Mouse (Mus musculus): Measurements from ENCODE around the gene Dmrt3. TPM values are rescaled to one million over a fixed set of nuclear protein-coding genes. Genes with fewer than 3 reads are reported as not detected.

The Dmrt3 gene
- not detected for total RNA-seq (2021)

GRCm38 (mm10) chr19:25610015-25610410 lies at the start of gene Dmrt3:
Gene Dmrt3 (plus strand): TSS chr19:25610301.
- intact Hi-C loops (cut with DNase I): no loop called here
- no peak for DNase-seq (ENCODE audit: low spot score)

DNA sequence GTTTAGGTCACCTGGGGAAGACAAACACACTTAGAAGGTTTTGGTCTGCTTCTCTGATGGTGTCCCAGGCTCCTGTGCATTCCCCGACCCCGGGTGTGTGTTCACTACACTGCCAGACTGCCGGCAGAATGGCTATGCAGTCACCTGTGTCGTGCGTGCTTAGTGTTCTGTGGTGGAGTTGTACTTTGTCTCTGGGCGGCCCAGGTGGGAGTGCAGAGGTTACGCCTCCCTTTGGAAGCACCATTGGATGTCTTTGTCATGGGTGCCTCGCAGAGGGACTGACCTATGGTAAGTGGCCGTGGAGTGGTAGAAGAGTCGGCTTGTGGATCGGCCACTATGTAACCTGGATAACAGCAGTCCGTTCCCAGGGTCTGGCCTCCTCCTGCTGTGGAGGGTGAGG lies 45.7 kb upstream of the Dmrt3 start:
- no peak for DNase-seq (ENCODE audit: low spot score)
- intact Hi-C loops (cut with DNase I): no loop called here

- intact Hi-C loops (cut with DNase I): no loop called here
Observed at GRCm38 (mm10) chr19:25569778-25570177, 40.3 kb upstream of the Dmrt3 start.

DNA sequence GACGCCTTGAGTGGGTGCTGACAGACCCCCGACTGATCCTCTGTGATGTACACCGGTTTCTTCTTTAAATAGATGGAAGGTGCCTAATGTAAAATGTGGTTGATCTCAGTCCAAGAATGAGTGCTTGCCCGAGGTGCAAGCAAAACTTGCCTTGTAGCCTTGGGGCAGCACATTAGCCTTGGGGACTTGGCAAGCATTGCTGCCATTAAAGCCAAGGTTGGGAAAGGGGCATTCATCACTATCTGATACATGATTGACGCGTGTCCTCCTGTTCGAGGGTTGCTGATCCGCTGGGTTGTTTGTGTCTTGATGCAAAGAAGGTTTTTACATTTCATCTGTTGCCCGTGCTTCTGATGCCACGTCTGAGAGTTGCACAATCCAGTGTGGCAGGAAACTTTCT lies 35.7 kb upstream of the Dmrt3 start:
- no peak for DNase-seq (ENCODE audit: low spot score)
- intact Hi-C loops (cut with DNase I): no loop called here

More at GRCm38 (mm10) chr19:25569778-25570177, 40.3 kb upstream of the Dmrt3 start:
- no peak for DNase-seq (ENCODE audit: low spot score)

DNA sequence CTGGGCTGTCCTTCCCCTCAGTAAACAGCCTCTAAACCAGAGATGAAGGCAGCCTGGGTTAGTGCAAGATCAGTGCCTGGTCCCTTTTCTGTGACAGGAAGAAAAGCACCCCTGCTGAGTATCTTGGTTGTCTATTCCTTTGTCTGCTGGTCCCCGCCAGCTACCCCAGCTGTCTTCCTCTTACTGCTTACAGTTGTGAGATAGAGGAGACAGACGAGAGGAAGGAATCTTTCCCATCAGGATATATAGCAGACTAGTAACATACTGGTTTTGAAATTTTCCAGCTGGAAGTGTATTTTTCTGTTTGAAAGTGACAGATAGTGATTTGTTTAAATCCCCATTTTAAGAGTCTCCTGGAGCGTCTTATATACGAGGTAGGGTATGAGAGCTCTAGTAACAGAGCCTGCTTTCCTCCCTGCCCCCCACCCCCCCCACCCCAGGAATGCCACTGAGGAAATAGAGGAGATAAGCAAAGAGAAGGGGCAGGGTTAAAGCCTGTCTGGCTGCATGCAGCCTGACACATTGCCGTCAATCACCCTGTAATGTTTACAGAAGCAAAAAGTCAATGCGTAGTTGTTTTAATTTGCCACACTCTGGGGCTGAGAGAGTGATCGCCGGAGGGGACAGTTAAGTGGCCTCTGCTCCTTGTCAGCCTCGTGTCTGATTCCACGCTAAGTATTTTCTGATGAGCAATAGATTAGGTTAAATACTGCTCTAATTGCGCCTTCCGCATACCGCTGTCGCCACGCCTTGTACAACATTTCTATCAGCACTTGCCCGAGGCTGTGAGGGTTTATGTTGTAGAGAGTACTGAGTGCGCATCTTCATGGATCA lies 34.9 kb upstream of the Dmrt3 start:
- intact Hi-C loops (cut with DNase I): no loop called here
- no peak for DNase-seq (ENCODE audit: low spot score)

- intact Hi-C loops (cut with DNase I): no loop called here
- no peak for DNase-seq (ENCODE audit: low spot score)
Observed at GRCm38 (mm10) chr19:25578358-25578757, 31.7 kb upstream of the Dmrt3 start.

DNA sequence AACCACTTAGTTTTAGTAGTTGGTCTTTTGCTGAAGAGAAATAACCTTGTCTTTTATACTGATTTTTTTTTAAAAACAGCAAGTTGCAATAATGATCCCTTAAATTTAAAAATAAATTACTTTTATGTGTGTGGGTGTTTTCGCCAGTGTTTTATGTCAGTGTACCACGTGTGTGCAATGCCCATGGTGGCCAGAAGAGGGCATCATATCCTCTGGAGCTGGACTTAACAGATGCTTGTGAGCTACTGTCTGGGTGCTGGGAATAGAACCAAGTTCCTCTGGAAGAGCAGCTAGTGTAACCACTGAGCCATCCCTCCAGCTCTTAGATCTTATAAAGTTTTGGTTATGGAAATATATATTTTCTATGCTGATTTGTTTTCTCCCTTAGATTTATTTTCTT lies 30.7 kb upstream of the Dmrt3 start:
- intact Hi-C loops (cut with DNase I): no loop called here
- no peak for DNase-seq (ENCODE audit: low spot score)

DNA sequence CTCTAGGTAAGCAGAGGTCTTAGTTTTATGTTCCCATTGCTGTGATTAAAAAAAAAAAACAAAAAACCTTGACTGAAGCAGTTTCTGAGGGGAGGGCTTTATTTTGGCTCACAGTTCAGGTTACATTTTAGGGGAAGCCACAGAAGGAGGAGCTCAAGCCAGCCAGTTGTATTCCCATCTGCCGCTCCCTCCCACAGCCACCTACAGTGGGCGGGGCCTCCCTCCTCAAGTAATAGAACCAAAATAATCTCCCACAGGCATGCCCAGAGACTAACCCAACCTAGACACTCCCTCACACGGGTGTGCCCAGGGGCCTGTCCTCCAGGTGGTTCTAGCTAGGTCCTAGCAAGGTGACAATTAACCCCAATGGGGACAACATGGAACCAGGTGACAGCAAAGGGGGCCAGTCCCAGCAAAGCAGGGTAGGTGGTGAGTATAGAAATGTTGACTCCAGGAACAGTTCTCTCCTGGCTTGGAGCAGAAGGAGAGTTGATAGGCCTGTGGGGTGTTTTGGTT lies 12.3 kb upstream of the Dmrt3 start:
- intact Hi-C loops (cut with DNase I): no loop called here
- no peak for DNase-seq (ENCODE audit: low spot score)

GRCm38 (mm10) chr19:25598626-25599025 lies 11.5 kb upstream of the Dmrt3 start:
- intact Hi-C loops (cut with DNase I): no loop called here
- no peak for DNase-seq (ENCODE audit: low spot score)

DNA sequence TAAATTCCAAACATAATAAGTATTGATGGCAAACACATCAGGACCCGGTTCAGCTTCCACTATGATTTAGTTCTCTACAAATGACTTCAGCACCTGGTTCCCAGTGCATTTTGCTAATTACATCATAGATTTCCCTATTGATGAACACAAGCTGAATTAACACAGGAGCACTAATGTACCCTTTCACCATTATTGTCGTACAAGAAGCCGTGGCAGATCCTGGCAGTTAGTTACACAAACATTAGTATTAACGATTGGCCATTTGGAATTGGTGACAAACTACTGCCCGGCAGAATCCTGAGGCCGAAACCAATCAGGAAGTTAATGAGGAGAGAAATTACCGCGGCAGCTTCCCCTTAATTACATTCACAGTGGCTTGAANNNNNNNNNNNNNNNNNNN lies 8.1 kb upstream of the Dmrt3 start:
- DNase-seq (ENCODE audit: low spot score): no peak
- intact Hi-C loops (cut with DNase I): no loop called here

GRCm38 (mm10) chr19:25607461-25608205 lies 2.5 kb upstream of the Dmrt3 start:
- no peak for DNase-seq (ENCODE audit: low spot score)
- intact Hi-C loops (cut with DNase I): loop anchor here (5.0 kb wide), 1 partner anchor 65 kb away; the partner anchor contains the start of gene Dmrt2

- intact Hi-C loops (cut with DNase I): loop anchor here (5.0 kb wide), 1 partner anchor 64 kb away; the partner anchor contains the start of gene Dmrt2
- DNase-seq (ENCODE audit: low spot score): no peak
Observed at GRCm38 (mm10) chr19:25608206-25608580, 1.9 kb upstream of the Dmrt3 start.

DNA sequence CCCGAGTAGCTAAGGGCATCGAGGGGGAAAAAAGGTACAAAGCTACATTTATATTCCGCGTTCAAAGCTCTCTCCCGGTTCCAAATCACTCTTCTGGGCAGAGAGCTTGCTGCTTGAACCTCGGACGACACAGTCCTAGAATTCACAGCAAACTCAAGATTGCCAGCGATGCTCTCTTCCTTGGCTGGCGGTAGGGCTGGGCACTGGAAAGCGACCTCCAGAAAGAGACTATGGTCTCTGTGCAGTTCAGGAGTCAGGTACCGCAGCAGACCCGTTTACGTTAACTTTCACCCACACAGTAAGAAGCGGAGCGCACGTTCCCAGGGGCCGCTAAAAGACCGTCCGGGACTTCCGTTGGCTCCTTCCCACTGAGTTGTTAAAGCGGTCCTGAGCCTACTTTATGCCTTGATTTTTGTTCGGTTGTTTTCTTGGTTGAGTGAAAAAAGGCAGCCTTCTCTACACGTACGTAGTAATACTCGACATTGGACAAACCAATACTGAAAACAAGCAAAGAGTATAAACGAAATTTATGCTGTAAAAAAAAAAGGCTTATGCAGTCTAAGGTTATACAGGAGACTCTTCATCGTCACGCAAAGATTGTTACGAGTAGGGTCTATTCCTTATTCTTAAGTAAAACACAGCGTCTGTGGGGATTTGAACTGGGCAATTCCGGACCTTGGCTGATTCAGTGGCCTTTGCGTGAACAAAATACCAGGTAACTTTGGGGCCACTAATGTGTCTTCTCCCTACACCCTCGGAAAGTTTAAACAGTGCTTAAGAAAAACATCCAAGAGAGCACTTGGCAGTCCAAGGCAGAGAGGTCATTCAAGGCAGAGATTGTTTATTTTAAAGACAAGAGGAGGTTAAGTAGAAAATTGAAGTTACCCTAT lies 895 bp upstream of the Dmrt3 start:
- no peak for DNase-seq (ENCODE audit: low spot score)
- intact Hi-C loops (cut with DNase I): loop anchor here (5.0 kb wide), 1 partner anchor 63 kb away; the partner anchor contains the start of gene Dmrt2

DNA sequence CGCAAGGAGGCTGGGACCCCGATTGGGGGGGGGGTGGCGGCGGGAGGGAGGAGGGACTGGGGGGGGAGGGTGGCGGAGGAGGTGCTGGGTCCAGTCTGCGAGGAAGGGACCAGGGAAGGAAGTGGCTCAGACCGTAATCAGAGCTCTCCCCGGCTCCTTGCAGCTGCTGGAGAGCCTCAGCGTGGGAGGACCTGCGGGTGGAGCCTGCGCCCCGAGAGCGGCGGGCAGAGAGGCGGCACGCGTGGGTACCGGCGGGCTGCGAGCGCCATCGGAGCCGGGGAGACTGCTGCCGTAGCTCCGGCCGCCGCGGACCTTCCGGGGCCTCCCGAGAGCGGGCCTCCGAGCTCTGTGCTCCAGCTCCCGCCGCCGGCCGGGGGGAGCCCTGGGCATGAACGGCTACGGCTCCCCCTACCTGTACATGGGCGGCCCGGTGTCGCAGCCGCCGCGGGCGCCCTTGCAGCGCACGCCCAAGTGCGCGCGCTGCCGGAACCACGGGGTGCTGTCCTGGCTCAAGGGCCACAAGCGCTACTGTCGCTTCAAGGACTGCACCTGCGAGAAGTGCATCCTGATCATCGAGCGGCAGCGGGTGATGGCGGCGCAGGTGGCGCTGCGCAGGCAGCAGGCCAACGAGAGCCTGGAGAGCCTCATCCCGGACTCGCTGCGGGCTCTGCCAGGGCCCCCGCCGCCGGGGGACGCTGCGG lies 460 bp downstream of the Dmrt3 start:
- DNase-seq (ENCODE audit: low spot score): no peak
- intact Hi-C loops (cut with DNase I): no loop called here

GRCm38 (mm10) chr19:25611116-25611515 lies 1.0 kb downstream of the Dmrt3 start:
- no peak for DNase-seq (ENCODE audit: low spot score)
- intact Hi-C loops (cut with DNase I): no loop called here

DNA sequence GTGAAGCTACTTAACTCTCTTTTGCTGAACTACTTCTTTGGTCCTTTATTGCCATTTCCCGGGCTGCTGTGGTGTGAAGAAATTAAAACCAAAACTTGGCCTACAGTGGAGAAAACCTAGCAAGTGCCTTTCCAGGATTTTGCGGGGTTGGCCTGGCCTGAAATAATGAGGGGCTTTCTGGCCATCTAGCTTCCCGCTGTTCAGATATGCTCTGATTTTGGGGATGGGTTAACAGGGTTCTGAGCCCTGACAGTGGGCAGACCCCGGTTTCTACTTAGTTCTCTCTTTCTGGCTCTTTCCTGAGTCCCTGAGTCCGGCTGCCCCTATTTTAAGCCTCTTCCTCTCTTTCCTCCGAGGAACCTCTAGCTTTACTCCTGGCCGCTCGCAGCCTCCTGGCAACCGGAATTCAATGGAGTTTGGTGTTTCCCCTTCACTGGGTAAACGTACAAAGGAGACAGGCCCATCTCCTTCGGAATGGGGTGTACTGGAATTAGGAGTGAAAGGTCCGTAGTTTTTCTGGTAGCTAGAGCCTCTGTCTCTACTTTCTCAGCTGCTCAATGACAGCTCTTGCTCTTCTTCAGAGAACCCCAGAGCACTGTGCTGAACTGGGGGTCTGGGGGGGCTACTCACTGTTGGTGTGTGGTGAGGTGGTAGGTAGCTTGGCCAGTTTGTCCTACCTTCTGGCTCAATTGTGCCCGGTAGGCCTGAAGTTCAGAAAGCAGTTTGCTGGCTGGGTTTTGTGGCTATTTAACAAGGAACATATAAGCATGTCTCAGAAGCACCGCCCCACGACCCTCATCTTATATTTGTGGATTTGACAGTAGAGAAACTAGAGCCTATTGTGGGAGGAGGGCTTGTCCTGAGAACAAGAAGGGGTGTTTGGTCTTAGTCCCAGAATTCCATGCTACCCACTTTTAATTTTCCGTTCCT lies 2.0 kb downstream of the Dmrt3 start:
- intact Hi-C loops (cut with DNase I): no loop called here
- DNase-seq (ENCODE audit: low spot score): no peak

GRCm38 (mm10) chr19:25612806-25613295 lies 2.8 kb downstream of the Dmrt3 start:
- intact Hi-C loops (cut with DNase I): no loop called here
- no peak for DNase-seq (ENCODE audit: low spot score)
